Mouse (Mus musculus) forebrain, embryonic 10.5 days (tissue): ENCODE results near the gene Bri3. TPM values are rescaled to one million over a fixed set of nuclear protein-coding genes. Genes with fewer than 3 reads are reported as not detected.
"Not testable (repeated sequence)": the region's sequence is repeated elsewhere in the genome, so short reads cannot be mapped to it uniquely, and the experiment has no call there.

Source experiments
- DNase-seq: peaks from one replicate; pipeline ENCODE4 v3.0.0-alpha.2; 2017; ENCODE audit warnings: low spot score; ENCODE audit errors: extremely low spot score
- H3K27ac ChIP-seq: fragments of 300-500 bp; sonication (generic); 2 replicates; pipeline ENCODE4 v1.5.1; 2016; ENCODE audit warnings: mild to moderate bottlenecking
- H3K27me3 ChIP-seq: fragments of 300-500 bp; sonication (generic); 2 replicates; pipeline ENCODE4 v1.6.1; 2016; ENCODE audit warnings: mild to moderate bottlenecking; ENCODE audit not compliant: poor library complexity, severe bottlenecking
- H3K36me3 ChIP-seq: fragments of 300-500 bp; sonication (generic); replicated peaks from 2 replicates; pipeline ENCODE4 v1.6.1; 2016; ENCODE audit warnings: mild to moderate bottlenecking, moderate library complexity
- H3K4me1 ChIP-seq: fragments of 300-500 bp; sonication (generic); 2 replicates; pipeline ENCODE4 v1.6.1; 2016
- H3K4me3 ChIP-seq: fragments of 300-500 bp; sonication (generic); 2 replicates; pipeline ENCODE4 v1.5.1; 2016; ENCODE audit warnings: mild to moderate bottlenecking, moderate library complexity
- H3K9me3 ChIP-seq: fragments of 300-500 bp; sonication (generic); 2 replicates; pipeline ENCODE4 v1.6.1; 2016; ENCODE audit warnings: mild to moderate bottlenecking, moderate library complexity
- WGBS: fragments of 180-500 bp; shearing (Covaris S2); methylation state at CpG from one replicate; pipeline ENCODE4 v1.1.7; 2016; 5-methylcytosine and 5-hydroxymethylcytosine counted together
- polyA plus RNA-seq: library from polyadenylated mRNA; unstranded; fragments of >200 nt; fragmentation: Nextera tagmentation; extraction: Ambion mirVana; gene quantifications from 2 replicates; pipeline ENCODE4 v1.2.1, GENCODE M21; 2016

Gene Bri3
- polyA plus RNA-seq, 1 experiment from 2014 or later: 113 TPM

DNA sequence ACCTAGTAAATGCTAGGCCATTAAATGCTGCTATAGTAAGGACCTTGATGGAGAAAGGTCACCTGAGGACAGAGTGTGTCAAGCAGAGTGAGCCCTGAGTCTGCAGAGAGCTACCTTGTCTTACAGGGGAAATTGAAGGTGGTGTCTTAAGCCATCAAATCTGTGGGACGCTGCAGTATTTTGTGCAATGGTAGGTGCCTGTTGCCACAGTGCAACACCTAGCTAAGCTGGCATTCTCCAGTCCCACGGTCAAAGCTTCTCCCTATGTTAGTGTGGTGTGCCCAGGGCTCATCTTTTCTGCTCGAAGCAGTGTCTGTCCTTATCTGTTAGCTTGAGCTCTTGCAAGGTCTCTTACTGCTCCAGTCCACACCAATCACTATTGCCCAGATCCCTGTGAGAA lies 78.5 kb downstream of the Bri3 start:
- peaks cover 9% of the 10 kb centered on the region; the same call in 1 of the 2 replicates for H3K4me1 ChIP-seq
- H3K9me3 ChIP-seq: no peaks in the 10 kb centered on the region
- H3K36me3 ChIP-seq: no peaks in the 10 kb centered on the region
- DNase-seq: no peak
- H3K27me3 ChIP-seq: no peaks in the 10 kb centered on the region
- WGBS: 92% methylated on average over 3 of the region's 3 CpGs
- H3K4me3 ChIP-seq: no peak overlapping the region
- no peak overlapping the region for H3K27ac ChIP-seq

DNA sequence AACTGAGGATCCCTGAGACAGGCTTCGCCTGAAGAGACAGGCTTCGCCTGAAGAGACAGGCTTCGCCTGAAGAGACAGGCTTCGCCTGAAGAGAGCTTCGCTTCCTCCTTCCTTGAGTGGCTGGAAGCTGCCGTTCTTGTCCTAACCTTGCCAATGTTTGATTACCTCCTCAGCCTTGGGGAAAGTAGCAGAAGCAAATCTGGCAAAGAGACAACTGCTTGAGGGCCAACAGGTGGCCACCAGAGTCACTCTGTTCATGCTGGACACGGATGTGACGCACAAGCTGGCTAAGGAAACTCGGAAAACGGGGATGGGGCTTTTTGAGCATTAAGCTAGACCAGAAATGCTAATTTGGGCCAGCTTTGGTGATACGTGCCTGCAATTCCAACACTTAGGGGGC lies 89.8 kb downstream of the Bri3 start:
- Histone ChIP-seq H3K9me3 (no peaks in the 10 kb centered on the region), H3K36me3 (no peaks in the 10 kb centered on the region), H3K4me1 (peaks cover 10% of the 10 kb centered on the region; the same call in 1 of the 2 replicates), H3K4me3 (no peak overlapping the region), H3K27ac (no peak overlapping the region), H3K27me3 (no peaks in the 10 kb centered on the region)
- DNase-seq: no peak
- 92% methylated on average over 11 of the region's 11 CpGs for WGBS

DNA sequence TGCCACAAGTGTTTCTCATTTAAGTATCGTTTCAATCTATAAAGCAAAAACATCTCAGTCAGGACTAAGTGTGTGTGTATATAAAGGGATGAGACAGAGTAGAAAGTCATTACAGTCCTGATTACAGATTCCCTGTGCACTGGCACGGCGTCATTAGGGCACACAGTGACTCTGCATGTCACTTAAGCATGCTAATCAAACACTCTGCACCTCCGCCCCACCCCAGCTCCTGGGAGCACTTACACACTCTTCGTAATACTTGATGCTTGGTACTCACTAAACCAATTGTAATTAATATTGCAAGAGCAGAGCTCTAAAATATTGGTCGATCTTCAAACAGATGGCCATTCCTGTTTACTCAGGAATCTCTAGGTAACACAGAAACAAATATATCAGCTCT lies 91.1 kb downstream of the Bri3 start:
- H3K4me1 ChIP-seq: peaks cover 13% of the 10 kb centered on the region; the same call in 1 of the 2 replicates
- not testable (repeated sequence) for H3K4me3 ChIP-seq, H3K27ac ChIP-seq, H3K27me3 ChIP-seq, H3K36me3 ChIP-seq, DNase-seq, H3K9me3 ChIP-seq
- 91% methylated on average over 6 of the region's 6 CpGs for WGBS

DNA sequence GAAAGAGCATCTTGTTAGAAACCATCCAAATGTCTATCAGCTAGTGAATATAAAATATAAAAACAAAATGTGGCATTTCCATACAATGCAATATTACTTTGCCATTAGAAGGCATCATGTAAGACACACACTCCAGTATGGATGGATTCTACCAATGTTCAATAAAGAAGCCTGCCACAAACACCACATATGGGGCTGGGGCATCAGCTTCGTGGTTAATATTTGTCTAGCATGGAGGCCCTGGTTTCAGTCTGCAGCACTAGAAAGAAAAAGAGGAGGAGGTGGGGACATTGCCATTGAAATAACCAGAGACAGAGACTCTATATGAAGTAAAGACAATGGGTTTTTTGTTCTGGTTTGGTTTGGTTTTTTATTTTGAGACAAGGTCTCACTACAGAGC lies 94.5 kb downstream of the Bri3 start:
- Histone ChIP-seq H3K4me3 (no peak overlapping the region), H3K9me3 (no peaks in the 10 kb centered on the region), H3K36me3 (no peaks in the 10 kb centered on the region), H3K4me1 (peaks cover 13% of the 10 kb centered on the region; the same call in 1 of the 2 replicates), H3K27ac (no peak overlapping the region), H3K27me3 (no peaks in the 10 kb centered on the region)
- WGBS: 56% methylated on average over 1 of the region's 1 CpGs
- DNase-seq: no peak

DNA sequence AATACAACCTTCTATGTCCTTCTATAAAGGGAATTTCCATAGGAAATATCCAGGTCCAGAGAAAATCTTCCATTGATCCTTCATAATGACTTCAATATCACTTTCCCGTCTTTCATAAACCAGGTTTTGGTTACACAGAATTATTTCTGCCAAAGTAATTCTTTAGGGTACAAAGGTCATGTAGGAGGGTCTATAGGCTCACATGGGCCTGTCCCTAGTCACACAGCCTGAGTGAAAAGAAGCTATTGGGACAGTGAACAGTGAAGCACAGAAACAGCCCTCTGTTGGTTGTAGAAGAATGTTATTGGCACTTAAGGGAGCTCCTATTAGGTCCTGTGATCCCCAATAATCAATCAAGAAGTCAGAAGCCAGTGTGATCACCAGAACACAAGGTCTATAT lies 96.8 kb downstream of the Bri3 start:
- DNase-seq: no peak
- no peaks in the 10 kb centered on the region for H3K36me3 ChIP-seq
- H3K4me1 ChIP-seq: peaks cover 13% of the 10 kb centered on the region; the same call in 1 of the 2 replicates
- H3K27ac ChIP-seq: no peak overlapping the region
- no peak overlapping the region for H3K4me3 ChIP-seq
- H3K9me3 ChIP-seq: no peaks in the 10 kb centered on the region
- H3K27me3 ChIP-seq: no peaks in the 10 kb centered on the region
- WGBS: 80% methylated on average over 1 of the region's 1 CpGs

DNA sequence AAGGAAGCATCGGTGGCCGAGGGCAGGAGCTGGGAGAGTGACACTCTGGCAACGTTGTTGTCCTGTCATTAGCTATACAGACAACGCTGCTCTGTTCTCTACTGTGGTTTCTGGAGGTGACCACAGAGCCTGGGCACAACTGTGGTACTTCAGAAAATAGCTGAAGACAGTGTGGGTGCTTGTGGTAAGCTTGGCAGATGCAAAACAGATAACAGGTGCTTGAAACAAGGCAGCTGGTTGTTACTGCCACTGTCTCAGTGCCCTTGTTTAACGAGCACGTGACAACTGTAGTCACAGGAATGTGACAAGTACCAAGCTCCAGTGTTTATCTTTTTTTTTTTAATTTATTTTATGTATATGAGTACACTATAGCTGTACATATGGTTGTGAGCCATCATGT lies 100.4 kb downstream of the Bri3 start:
- H3K4me1 ChIP-seq: no peaks in the 10 kb centered on the region
- no peak overlapping the region for H3K4me3 ChIP-seq
- H3K27ac ChIP-seq: no peak overlapping the region
- no peaks in the 10 kb centered on the region for H3K9me3 ChIP-seq
- 91% methylated on average over 6 of the region's 6 CpGs for WGBS
- H3K36me3 ChIP-seq: no peaks in the 10 kb centered on the region
- DNase-seq: no peak
- H3K27me3 ChIP-seq: no peaks in the 10 kb centered on the region

DNA sequence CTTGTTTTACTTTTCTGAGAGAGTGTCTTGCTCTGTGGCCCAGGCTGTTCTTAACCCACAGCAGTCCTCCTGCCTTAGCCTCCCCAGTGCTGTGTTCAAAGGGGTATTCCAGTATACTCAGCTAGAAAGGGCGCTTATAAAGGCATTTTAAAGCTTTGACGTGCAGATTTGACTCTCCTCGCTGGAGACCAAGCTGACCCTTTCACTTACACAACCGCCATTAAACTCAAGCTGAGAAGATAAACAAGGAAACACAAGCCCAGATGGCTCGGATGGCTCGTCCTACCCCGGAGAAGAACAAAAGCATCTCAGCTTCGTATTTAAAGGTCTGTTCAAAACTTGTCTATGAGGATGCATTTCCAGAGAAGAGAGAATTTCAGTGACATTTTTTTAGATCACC lies 106.9 kb downstream of the Bri3 start:
- Histone ChIP-seq H3K27ac (no peak overlapping the region), H3K27me3 (peaks cover 8% of the 10 kb centered on the region), H3K4me3 (no peak overlapping the region), H3K36me3 (no peaks in the 10 kb centered on the region), H3K4me1 (peaks cover 4% of the 10 kb centered on the region; the same call in 1 of the 2 replicates), H3K9me3 (no peaks in the 10 kb centered on the region)
- no peak for DNase-seq
- WGBS: 15% methylated on average over 8 of the region's 8 CpGs

DNA sequence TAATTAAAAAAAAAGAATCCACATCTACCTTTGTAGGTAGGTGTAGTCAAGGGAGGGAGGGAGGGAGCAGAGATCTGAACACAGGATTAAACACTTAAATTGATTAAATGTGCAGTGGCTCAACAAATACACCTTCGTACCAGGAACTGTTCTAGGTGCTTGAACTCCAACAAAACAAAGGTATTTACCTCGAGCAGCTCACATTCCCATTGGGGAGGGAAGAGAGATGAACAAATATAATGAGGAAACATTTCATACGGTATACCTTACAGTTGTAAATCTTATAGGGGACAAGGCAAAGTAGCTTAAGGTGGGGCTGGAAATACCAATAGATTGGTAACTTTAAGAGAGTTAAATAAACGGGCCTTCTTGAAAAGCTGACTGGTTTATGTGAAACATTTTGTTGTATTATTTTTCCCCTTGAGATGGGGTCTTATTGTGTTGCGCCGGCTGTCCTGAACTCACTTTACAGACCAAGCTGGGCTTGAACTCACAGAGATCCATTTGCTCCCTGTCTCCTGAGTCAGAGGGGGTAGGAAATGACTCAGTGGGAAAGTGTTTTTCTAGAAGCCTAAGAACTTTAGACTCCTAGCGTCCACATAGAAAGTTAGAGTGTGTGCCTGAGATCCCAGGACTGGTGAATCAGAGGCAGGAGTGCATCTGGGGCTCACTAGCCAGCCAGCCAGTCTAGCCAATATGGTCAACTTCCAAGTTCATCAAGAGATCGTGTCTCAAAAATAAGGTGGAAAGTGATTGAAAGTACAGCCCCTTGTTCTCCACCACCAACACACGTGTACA lies 108.2 kb downstream of the Bri3 start:
- H3K27ac ChIP-seq: no peak overlapping the region
- no peak overlapping the region for H3K4me3 ChIP-seq
- no peaks in the 10 kb centered on the region for H3K9me3 ChIP-seq
- H3K4me1 ChIP-seq: peaks cover 11% of the 10 kb centered on the region
- no peaks in the 10 kb centered on the region for H3K36me3 ChIP-seq
- peaks cover 20% of the 10 kb centered on the region for H3K27me3 ChIP-seq
- no peak for DNase-seq
- WGBS: 88% methylated on average over 9 of the region's 9 CpGs

DNA sequence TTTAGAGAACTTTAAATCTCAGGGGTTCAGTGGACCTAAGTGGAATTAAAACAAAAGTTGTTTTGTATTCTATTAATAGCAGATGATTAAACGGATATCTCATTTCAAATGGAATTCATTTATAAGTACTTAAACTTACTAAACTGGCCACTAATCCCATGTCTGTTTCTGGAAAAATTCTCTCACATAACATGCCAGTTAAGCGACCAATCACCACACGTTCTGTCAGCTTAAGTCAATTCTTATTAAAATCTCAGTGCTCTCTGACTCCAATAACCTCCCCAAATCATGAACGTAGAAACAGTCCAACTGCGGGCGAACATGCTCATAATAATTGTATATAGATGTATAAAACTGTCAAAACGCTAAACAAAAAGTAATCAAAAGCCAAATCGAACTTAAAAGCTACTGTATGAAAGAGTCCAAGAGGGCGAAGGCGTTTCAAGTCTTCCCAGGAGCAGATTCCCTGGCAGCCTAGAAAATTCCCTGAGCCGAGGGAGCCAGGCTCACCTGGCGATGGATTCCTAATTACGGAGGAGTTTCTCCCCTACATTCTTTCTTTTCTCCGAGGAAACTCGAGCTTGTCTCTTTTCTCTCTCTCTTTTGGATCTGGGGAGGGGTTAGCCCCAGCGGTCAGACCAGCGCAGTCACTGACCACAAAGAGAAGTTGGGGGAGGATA lies 112.7 kb downstream of the Bri3 start:
- DNase-seq: peak; percentile 25
- Histone ChIP-seq H3K9me3 (no peaks in the 10 kb centered on the region), H3K4me1 (peaks cover 23% of the 10 kb centered on the region), H3K4me3 (peak overlapping the region; percentile 74), H3K36me3 (no peaks in the 10 kb centered on the region), H3K27ac (peak overlapping the region; percentile 83), H3K27me3 (peaks cover 37% of the 10 kb centered on the region)
- WGBS: 9% methylated on average over 17 of the region's 17 CpGs

DNA sequence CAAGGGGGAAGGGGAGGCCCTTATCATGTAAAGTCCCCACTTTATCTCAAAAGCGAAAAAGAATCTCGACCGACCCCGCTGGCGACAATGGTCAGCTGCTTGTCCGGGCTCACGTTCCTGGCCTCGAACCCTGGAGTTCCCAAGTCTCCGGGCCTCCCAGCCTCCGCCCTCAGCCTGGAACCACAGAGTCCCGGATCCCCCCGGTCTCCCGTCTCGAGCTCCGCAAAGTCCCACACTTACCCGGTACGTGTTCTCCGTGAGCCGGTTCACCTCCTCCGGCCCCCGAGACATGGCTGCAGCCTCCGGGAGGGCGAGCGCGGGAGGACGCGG lies 113.3 kb downstream of the Bri3 start:
- Histone ChIP-seq H3K4me1 (peaks cover 23% of the 10 kb centered on the region), H3K36me3 (no peaks in the 10 kb centered on the region), H3K9me3 (no peaks in the 10 kb centered on the region), H3K27ac (peak overlapping the region; percentile 83), H3K4me3 (peak overlapping the region; percentile 74), H3K27me3 (peaks cover 37% of the 10 kb centered on the region)
- 0% methylated on average over 27 of the region's 27 CpGs for WGBS
- DNase-seq: no peak

DNA sequence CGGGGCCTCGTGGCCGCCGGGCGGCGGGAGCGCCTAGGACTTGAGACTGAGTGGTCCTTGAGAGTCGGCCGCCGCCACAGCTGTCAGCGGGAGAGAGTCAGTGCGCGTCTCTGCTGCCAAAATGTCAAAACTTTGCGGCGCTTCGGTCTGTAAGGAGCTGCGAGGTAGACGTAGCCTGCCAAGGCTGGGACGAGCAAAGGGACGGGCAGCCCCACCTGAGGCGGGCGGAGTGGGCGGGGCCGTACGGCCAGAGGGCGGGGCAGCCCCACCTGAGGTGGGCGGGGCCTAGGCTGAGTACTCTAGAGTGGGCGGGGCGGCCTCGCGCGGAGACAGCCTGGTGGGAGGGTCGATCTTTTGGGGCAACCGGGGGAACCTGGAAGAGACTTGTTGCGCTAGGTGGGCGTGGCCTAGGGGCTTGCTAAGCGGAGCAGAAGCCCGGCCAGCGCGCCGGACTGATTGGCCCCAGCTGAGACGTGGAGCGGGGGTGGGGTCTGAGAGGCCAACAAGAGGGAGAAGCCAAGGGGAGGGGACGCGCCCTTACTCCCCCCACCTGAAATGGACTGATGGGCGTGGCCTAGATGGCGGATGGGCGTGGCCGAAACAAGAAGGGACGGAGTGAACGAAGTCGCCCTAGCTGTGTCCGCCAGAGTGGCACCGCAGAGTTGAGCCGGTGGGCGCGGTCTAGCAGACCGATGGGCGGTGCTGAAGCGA lies 113.8 kb downstream of the Bri3 start, which contains the start of gene Baiap2l1:
Gene Baiap2l1, minus strand, starts transcription at position 232 of the 711 bp plus-strand sequence.
- peaks cover 37% of the 10 kb centered on the region for H3K27me3 ChIP-seq
- peaks cover 23% of the 10 kb centered on the region for H3K4me1 ChIP-seq
- no peaks in the 10 kb centered on the region for H3K9me3 ChIP-seq
- peak within 1 kb of the TSS; percentile 83 for H3K27ac ChIP-seq
- peak within 1 kb of the TSS; percentile 74 for H3K4me3 ChIP-seq
- under 1% methylated on average over 60 of the region's 60 CpGs for WGBS
- DNase-seq: peak; percentile 93
- no peaks in the 10 kb centered on the region for H3K36me3 ChIP-seq

DNA sequence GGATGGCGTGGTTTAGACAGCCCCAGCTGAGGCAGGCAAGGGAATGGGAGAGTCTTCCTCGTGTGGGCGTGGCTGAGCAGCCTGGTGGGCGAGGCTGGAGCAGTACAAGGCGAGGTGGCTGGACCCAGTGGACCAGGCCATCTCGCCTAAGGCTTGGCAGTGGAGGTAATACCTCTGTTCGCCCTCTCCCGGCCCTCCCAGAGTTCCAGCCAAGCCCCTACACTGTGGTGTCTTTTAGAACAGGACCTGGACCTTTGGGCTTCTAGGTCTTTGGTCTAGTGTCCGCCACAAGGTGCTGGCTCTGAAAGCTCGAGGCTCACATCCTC lies 114.3 kb downstream of the Bri3 start:
- peaks cover 23% of the 10 kb centered on the region for H3K4me1 ChIP-seq
- H3K4me3 ChIP-seq: peak overlapping the region; percentile 74
- H3K27me3 ChIP-seq: peaks cover 37% of the 10 kb centered on the region
- H3K36me3 ChIP-seq: no peaks in the 10 kb centered on the region
- 5% methylated on average over 10 of the region's 10 CpGs for whole genome bisulfite sequencing
- H3K9me3 ChIP-seq: no peaks in the 10 kb centered on the region
- DNase-seq: no peak
- peak overlapping the region; percentile 83 for H3K27ac ChIP-seq

DNA sequence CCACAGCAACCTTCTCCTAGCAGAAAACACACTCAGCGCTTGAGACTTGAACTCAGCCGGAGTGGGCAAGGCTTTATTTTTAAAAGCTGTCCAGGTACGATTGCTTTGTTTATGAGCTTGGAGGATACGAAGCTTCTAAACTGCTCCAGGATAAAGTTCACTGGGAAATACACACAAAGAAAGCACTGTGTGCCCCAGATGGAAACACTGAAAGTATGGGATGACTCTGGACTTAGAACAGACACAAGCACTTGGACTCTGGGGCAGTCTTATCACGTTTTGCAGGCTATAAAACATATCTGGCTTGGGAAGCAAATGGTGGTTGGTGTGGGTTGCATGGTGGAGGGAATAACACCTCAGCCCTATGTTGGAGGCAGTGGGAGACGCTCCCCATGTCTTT lies 115.6 kb downstream of the Bri3 start:
- DNase-seq: no peak
- peaks cover 23% of the 10 kb centered on the region for H3K4me1 ChIP-seq
- H3K27me3 ChIP-seq: peaks cover 37% of the 10 kb centered on the region
- H3K27ac ChIP-seq: no peak overlapping the region
- 88% methylated on average over 6 of the region's 6 CpGs for WGBS
- no peaks in the 10 kb centered on the region for H3K36me3 ChIP-seq
- H3K9me3 ChIP-seq: no peaks in the 10 kb centered on the region
- H3K4me3 ChIP-seq: no peak overlapping the region
